Mouse (Mus musculus): ENCODE measurements around the gene Nat8f4.
A peak's percentile ranks its signal among the peaks of the same experiment; 100 is the strongest.
"Not testable (repeated sequence)": the region's sequence is repeated elsewhere in the genome, so short reads cannot be mapped to it uniquely, and the experiment has no call there.

Nat8f4 gene

GRCm38 (mm10) chr6:85904642-85905061 is at the start of gene Nat8f4:
Gene Nat8f4 (minus strand): TSS chr6:85904884.
- H3K36me3 ChIP-seq (ENCODE audit: insufficient read depth, low read length); H3K4me1 ChIP-seq (replicated peaks; ENCODE audit: low read depth, low read length); H3K27me3 ChIP-seq (ENCODE audit: insufficient read depth, low read length); H3K9me3 ChIP-seq (ENCODE audit: low read length): not testable (repeated sequence)
- TF ChIP-seq CTCF (conservative IDR thresholded peaks at IDR 0.05; ENCODE audit: low read length) = peak; percentile 10; the same call in 1 of the 2 replicates
- H3K4me3 ChIP-seq (replicated peaks; ENCODE audit: low read length) = peak within 1 kb of the TSS; percentile 73

- H3K27me3 ChIP-seq (ENCODE audit: insufficient read depth, low read length) = no peaks in the 10 kb centered on the region
- peaks cover 97% of the 10 kb centered on the region for H3K36me3 ChIP-seq (ENCODE audit: insufficient read depth, low read length)
- TF ChIP-seq POU5F1 (IDR thresholded peaks at IDR 0.05; ENCODE audit: borderline replicate concordance, low read length) (no peak), CTCF (conservative IDR thresholded peaks at IDR 0.05; ENCODE audit: low read length) (no peak), NANOG (IDR thresholded peaks at IDR 0.05; ENCODE audit: borderline replicate concordance, low read length) (no peak)
- H3K4me1 ChIP-seq (replicated peaks; ENCODE audit: low read depth, low read length) = 0 out of 2 replicates have a peak, but pooled peaks cover 5% of the 10 kb centered on the region
- H3K4me3 ChIP-seq (replicated peaks; ENCODE audit: low read length) = no peak overlapping the region
- H3K9me3 ChIP-seq (ENCODE audit: low read length) = no peaks in the 10 kb centered on the region
These were observed 43.9 kb upstream of the Nat8f4 start for GRCm38 (mm10) chr6:85948549-85948948.

DNA sequence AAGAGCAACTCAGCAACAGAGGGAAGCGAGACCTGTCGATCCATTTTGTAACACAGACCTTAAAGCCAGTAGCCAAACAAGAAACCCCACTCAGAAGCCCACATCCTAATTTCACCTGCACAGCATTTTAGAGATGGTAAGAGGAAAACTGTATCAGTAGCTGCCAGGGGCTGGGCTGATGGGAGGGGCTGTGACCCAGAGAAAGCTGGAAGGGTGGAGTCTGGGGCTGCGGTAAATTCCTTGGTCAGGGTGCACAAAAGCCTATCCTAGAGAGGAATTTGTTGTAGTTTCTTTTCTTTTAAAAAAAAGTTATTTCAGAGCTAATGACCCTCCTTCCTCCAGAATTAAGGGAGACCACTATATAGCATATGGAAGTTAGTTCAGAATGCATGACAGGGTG is 37.8 kb upstream of the Nat8f4 start:
- Histone ChIP-seq H3K4me1 (replicated peaks; ENCODE audit: low read depth, low read length) (peaks cover 19% of the 10 kb centered on the region), H3K9me3 (ENCODE audit: low read length) (no peaks in the 10 kb centered on the region), H3K27me3 (ENCODE audit: insufficient read depth, low read length) (no peaks in the 10 kb centered on the region), H3K4me3 (replicated peaks; ENCODE audit: low read length) (no peak overlapping the region), H3K36me3 (ENCODE audit: insufficient read depth, low read length) (peaks cover 54% of the 10 kb centered on the region)
- TF ChIP-seq POU5F1 (IDR thresholded peaks at IDR 0.05; ENCODE audit: borderline replicate concordance, low read length) = no peak
- no peak for TF ChIP-seq NANOG (IDR thresholded peaks at IDR 0.05; ENCODE audit: borderline replicate concordance, low read length)
- no peak for TF ChIP-seq CTCF (conservative IDR thresholded peaks at IDR 0.05; ENCODE audit: low read length)

GRCm38 (mm10) chr6:85938701-85939100 is 34.0 kb upstream of the Nat8f4 start:
- Histone ChIP-seq H3K4me3 (replicated peaks; ENCODE audit: low read length) (no peak overlapping the region), H3K4me1 (replicated peaks; ENCODE audit: low read depth, low read length) (peaks cover 20% of the 10 kb centered on the region), H3K9me3 (ENCODE audit: low read length) (no peaks in the 10 kb centered on the region), H3K27me3 (ENCODE audit: insufficient read depth, low read length) (peaks cover 11% of the 10 kb centered on the region; the same call in 1 of the 2 replicates), H3K36me3 (ENCODE audit: insufficient read depth, low read length) (peaks cover 17% of the 10 kb centered on the region)
- TF ChIP-seq CTCF (conservative IDR thresholded peaks at IDR 0.05; ENCODE audit: low read length) = no peak
- no peak for TF ChIP-seq POU5F1 (IDR thresholded peaks at IDR 0.05; ENCODE audit: borderline replicate concordance, low read length)
- no peak for TF ChIP-seq NANOG (IDR thresholded peaks at IDR 0.05; ENCODE audit: borderline replicate concordance, low read length)

DNA sequence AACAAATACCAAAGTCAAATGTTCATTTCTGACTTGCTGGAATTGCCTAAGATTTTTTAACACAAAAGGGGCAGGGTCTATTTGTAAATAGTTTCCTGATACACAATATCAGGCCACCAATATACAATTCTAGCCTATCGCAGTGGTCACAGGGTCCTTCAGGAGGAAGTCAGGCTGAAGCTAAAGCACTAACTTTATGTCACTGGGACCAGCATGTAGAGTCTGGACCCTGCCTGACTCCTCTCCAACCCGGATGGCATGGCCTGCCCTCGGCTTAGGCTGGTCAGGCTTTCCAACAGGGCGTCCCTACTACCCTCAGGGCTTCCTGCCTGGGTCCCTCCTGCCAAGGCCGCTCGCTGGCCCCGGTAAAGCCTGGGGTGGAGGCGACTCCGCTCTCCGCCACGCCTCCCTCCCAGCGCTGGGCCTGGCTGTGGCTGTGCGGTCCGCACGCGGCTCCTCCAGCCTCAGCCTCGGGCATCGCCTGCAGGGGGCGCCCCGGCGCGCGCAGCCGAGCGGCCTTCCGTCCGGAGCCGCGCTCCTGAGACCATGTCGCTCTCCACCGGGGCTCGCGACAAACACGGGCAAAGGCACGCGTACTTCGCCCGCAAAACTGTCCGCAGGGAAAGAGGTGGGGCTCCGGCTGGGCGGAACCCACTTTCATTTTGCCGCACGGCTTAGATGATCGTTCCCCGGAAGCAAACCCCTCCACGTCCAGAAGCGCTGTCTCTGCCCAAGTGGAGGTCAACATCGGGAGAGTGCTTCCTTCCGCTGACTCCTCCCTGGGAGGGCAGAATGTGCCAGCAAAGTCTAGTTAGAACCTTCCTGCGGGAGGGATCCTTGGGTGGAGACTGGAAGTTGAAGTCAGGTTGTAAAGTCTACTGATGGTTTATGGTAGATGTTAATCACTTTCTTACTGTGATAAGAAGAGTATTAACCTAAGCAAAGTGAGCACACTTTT is 32.1 kb upstream of the Nat8f4 start:
- peaks cover 11% of the 10 kb centered on the region; the same call in 1 of the 2 replicates for H3K27me3 ChIP-seq (ENCODE audit: insufficient read depth, low read length)
- H3K4me3 ChIP-seq (replicated peaks; ENCODE audit: low read length) = peak overlapping the region; percentile 80
- not testable (repeated sequence) for H3K4me1 ChIP-seq (replicated peaks; ENCODE audit: low read depth, low read length); H3K36me3 ChIP-seq (ENCODE audit: insufficient read depth, low read length); H3K9me3 ChIP-seq (ENCODE audit: low read length)

DNA sequence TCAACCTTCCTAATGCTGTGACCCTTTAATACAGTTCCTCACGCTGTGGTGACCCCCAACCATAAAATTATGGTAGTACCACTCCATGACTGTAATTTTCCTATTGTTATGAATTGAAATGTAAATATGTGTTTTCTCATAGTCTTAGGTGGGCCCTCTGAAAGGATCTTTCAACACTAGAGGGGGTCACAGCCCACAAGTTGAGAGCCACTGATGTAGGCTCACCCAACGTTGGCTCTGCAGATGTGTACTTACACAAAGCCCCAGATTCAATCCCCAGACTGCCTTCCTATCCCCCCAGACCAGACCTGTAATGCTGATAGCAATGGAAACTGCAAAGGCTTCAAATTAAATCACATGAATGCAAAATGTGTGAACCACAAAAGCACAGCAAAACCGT is 31.0 kb upstream of the Nat8f4 start:
- peaks cover 2% of the 10 kb centered on the region for H3K36me3 ChIP-seq (ENCODE audit: insufficient read depth, low read length)
- H3K4me3 ChIP-seq (replicated peaks; ENCODE audit: low read length) = no peak overlapping the region
- peaks cover 11% of the 10 kb centered on the region; the same call in 1 of the 2 replicates for H3K27me3 ChIP-seq (ENCODE audit: insufficient read depth, low read length)
- peaks cover 8% of the 10 kb centered on the region for H3K4me1 ChIP-seq (replicated peaks; ENCODE audit: low read depth, low read length)
- no peaks in the 10 kb centered on the region for H3K9me3 ChIP-seq (ENCODE audit: low read length)
- TF ChIP-seq POU5F1 (IDR thresholded peaks at IDR 0.05; ENCODE audit: borderline replicate concordance, low read length) (no peak), NANOG (IDR thresholded peaks at IDR 0.05; ENCODE audit: borderline replicate concordance, low read length) (no peak), CTCF (conservative IDR thresholded peaks at IDR 0.05; ENCODE audit: low read length) (no peak)

GRCm38 (mm10) chr6:85934047-85934446 is 29.4 kb upstream of the Nat8f4 start:
- no peak overlapping the region for H3K4me3 ChIP-seq (replicated peaks; ENCODE audit: low read length)
- peaks cover 11% of the 10 kb centered on the region; the same call in 1 of the 2 replicates for H3K27me3 ChIP-seq (ENCODE audit: insufficient read depth, low read length)
- no peak for TF ChIP-seq NANOG (IDR thresholded peaks at IDR 0.05; ENCODE audit: borderline replicate concordance, low read length)
- no peak for TF ChIP-seq POU5F1 (IDR thresholded peaks at IDR 0.05; ENCODE audit: borderline replicate concordance, low read length)
- TF ChIP-seq CTCF (conservative IDR thresholded peaks at IDR 0.05; ENCODE audit: low read length) = no peak
- peaks cover 8% of the 10 kb centered on the region for H3K4me1 ChIP-seq (replicated peaks; ENCODE audit: low read depth, low read length)
- H3K9me3 ChIP-seq (ENCODE audit: low read length) = no peaks in the 10 kb centered on the region
- H3K36me3 ChIP-seq (ENCODE audit: insufficient read depth, low read length) = peaks cover 18% of the 10 kb centered on the region

GRCm38 (mm10) chr6:85929312-85929711 is 24.6 kb upstream of the Nat8f4 start:
- Histone ChIP-seq H3K4me3 (replicated peaks; ENCODE audit: low read length) (no peak overlapping the region), H3K27me3 (ENCODE audit: insufficient read depth, low read length) (0 out of 2 replicates have a peak, but pooled peaks cover under 1% of the 10 kb centered on the region), H3K4me1 (replicated peaks; ENCODE audit: low read depth, low read length) (no peaks in the 10 kb centered on the region), H3K9me3 (ENCODE audit: low read length) (no peaks in the 10 kb centered on the region), H3K36me3 (ENCODE audit: insufficient read depth, low read length) (peaks cover 62% of the 10 kb centered on the region)
- TF ChIP-seq POU5F1 (IDR thresholded peaks at IDR 0.05; ENCODE audit: borderline replicate concordance, low read length) (no peak), NANOG (IDR thresholded peaks at IDR 0.05; ENCODE audit: borderline replicate concordance, low read length) (no peak), CTCF (conservative IDR thresholded peaks at IDR 0.05; ENCODE audit: low read length) (no peak)

All from E14TG2a.4 (cell line).